Mouse (Mus musculus) layer of hippocampus, adult 9-11 months (tissue): ENCODE results near the gene Gns.

Experiments used
- DNase-seq: peaks from one replicate; pipeline ENCODE4 v3.0.0; 2022

Gns gene

DNA sequence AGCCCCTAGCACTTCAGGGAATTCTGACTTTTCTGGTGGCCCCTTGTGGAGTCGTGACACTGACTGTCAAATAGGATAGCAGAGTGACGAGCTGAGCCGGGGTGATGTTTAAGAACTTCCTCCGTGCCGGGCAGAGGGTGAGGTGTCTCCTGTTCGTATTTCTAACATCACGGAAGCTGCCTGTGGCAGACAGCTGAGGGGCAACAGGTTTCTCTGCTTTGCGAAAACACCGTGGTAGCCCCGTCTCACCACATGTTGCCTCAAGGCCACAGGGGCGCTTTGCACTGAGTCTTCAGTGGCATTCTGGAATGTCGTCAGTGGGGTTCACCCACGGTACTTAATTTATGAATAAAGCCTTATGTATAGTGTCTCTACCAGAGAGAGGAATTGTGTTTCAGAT lies 2.4 kb downstream of the Gns start:
- DNase-seq = no peak

DNA sequence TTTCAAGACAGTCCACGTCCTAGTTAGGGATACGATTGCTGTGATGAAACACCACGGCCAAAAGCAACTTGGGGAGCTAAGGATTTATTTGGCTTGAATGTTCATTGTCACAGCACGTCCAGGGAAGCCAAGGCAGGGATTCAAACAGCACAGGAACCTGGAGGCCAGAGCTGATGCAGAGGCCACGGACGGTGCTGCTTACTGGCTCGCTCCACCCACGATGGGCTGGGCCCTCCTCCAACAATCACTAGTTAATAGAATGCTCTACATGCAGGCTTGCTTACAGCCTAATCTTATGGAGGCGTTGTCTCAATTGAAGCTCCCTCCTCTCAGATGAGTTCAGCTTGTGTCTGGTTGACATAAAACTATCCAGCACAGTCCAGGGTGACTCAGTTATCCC lies 2.9 kb downstream of the Gns start:
- DNase-seq = no peak

- no peak for DNase-seq
Observed at GRCm38 (mm10) chr10:121368783-121369465, 4.0 kb downstream of the Gns start.

DNA sequence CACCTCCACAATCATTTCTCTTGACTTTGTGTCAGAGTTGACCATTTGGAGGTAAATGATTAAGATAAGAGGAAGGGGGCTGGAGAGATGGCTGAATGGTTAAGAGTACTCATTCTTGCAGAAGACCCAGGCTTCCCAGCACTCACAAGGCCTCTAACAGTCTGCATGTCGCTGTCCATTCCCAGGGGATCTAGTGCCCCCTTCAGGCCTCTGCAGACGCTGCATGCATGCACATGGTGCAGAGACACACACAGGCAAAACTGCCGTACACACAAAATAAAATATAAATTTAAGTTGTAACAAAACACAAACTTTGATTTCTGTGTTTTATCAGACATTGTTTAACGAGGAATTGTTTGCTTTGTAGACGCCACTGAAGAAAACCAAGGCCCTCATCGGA lies 5.9 kb downstream of the Gns start:
- no peak for DNase-seq

DNA sequence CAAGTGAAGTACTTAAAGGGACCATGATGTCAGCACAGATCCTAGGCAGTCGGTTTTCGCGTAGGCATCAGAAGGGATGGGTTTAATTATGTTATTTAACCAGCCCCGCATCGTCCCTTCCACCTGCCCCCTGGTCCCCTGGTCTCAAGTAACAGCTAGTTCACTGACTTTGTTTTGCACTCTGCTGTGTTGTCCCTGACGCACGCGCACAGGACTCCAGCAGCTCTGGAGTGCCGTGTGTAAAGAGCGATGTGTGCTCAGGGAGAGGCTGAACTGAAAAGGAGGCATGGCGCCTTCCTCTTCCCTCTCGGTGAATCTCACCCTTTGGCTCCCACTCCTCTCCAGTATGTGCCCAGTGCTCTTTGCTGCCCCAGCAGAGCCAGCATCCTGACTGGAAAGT lies 9.1 kb downstream of the Gns start:
- no peak for DNase-seq

GRCm38 (mm10) chr10:121374693-121375620 lies 10.1 kb downstream of the Gns start:
- DNase-seq = peak; percentile 83

GRCm38 (mm10) chr10:121375649-121376493 lies 11.0 kb downstream of the Gns start:
- DNase-seq = no peak

- no peak for DNase-seq
Observed at GRCm38 (mm10) chr10:121376530-121377271, 11.8 kb downstream of the Gns start.

DNA sequence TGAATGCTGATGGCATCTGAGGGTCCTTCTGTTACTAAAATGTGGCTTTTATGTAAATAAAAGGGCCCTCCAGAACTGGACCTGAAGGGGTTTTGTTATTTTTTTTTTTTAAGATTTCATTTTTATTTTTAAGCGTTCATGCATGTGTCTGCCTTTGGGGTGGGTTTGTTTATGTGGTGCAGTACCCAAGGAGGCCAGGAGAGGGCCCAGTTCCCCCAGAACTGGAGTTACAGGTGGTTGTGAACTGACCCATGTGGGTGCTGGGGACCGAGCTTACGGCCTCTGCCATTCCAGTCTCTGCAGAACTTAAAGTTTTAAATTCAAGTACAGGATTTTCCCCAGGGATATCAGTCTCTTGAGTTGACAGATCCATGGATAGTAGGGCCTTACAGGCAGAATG lies 14.5 kb downstream of the Gns start:
- no peak for DNase-seq

DNA sequence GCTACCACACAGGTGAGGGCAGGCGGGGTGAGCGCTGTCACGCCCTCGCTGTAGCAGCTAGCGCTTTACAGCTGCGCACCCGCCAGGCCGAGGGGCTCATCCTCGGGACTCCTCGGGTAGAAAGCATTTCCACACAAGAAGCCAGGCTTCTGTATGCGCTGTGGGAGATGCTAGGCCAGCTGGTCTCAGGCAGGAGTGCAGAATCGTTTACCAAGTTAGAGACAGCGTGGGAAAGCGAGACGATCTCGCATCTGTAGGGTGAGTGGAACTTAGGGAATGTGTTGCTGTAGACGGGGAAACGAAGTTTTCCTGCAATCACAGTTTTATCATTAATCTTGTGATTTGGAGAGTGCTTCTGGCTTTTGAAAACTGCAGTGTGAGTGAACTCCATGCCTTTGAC lies 16.4 kb downstream of the Gns start:
- no peak for DNase-seq

- no peak for DNase-seq
Observed at GRCm38 (mm10) chr10:121384710-121385109, 19.8 kb downstream of the Gns start.

DNA sequence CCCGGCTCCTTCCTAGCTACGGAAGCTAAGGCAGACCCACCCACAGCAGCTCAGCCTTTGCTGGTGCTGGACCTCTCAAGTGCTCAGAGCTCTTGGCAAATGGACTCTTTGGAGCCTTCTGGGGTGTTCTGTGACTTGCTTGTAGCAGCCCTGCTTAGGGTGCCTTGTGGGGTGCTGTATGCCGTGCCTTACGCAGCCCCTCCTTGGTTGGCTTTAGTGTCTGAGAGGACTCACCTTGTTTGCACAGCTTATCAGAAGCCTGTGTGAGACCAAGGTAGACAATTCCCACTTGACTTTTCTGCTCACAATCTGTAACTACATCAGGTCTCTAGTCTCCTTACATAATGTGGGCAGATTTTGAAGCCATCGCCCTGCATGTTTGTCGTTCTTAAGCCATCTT lies 20.8 kb downstream of the Gns start:
- no peak for DNase-seq

GRCm38 (mm10) chr10:121386347-121386746 lies 21.5 kb downstream of the Gns start:
- no peak for DNase-seq

- DNase-seq = no peak
Observed at GRCm38 (mm10) chr10:121390602-121391001, 25.7 kb downstream of the Gns start.

- no peak for DNase-seq
Observed at GRCm38 (mm10) chr10:121391901-121392300, 27.0 kb downstream of the Gns start.

- DNase-seq = no peak
Observed at GRCm38 (mm10) chr10:121394270-121394669, 29.4 kb downstream of the Gns start.

DNA sequence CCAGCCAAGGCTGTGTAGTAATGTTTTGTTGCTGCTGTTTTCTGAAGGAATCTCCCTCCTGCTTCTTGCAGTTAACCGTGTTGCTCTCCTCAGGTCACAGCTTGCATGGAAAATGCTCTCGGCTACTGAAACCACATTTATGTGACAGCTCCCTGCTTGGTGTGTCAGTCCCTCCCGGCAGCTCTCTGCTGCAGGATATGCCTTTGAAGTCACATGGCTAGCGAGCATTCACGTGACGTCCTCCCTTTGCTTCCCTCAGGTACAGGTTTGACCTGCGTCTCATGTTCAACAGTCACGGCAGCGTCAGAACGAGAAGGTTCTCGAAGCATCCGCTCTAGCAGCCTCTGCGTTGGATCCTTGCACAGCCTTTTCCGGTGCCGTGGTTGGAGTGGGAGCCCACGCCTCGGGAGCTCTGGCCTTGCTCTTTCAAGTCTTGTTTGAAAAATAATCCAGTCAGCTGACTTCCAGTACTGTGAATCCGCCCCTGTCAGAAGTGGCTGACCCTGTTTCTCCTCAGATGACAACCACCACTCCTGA lies 30.0 kb downstream of the Gns start:
- DNase-seq = no peak

GRCm38 (mm10) chr10:121395542-121396176 lies 30.8 kb downstream of the Gns start:
- DNase-seq = no peak

- DNase-seq = no peak
Observed at GRCm38 (mm10) chr10:121398599-121398998, 33.7 kb downstream of the Gns start.

- no peak for DNase-seq
Observed at GRCm38 (mm10) chr10:121401005-121401404, 36.1 kb downstream of the Gns start.

DNA sequence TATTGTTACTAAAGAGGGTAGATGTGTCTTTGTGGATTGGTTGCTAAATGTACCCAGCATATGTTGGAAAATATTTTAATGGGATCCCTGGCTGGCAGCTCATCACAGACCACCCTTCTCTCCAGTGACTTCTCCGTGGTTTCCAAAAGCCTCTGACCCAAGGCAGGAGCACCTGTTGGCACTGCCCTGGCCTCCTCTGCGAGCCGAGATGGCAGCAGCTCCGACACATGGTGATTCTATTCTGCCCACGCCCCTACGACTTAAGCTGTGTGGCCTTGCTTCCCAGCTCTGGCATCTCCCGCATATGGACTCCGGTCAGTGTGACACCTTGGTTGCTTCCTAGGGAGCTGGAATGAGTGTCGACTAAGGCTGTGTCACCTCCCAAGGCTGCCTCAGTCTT lies 38.2 kb downstream of the Gns start:
- no peak for DNase-seq

- no peak for DNase-seq
Observed at GRCm38 (mm10) chr10:121403946-121404345, 39.1 kb downstream of the Gns start.
